Mouse (Mus musculus): ENCODE results near the gene Bag1. TPM values are rescaled to one million over a fixed set of nuclear protein-coding genes. Genes with fewer than 3 reads are reported as not detected.

The Bag1 gene
- polyA plus RNA-seq, 1 experiment from 2014 or later = 218 TPM

DNA sequence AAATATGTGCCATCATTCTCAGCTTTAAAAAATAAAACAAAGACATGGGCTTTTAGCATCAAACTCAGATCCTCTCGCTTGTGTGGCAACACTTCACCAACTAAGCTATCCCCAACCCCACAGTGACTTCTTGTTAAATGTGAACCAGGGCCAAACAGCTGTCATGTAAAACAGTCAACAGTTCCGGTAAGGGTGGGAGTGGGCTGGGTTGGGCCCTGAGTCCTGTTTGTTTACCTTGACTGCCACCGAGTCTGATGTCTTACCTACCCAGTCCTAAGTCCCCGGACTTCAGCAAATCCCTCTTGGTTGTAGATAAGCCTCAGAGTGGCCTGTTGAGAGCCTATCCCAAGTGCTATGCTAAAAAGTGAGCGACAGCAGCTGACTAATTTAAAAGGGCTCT, 14.4 kb downstream of the Bag1 start:
- ATAC-seq (replicated peaks; ENCODE audit: low FRiP score) = no peak
- Histone ChIP-seq H3K36me3 (peaks cover 67% of the 10 kb centered on the region), H3K9me3 (replicated peaks) (no peaks in the 10 kb centered on the region), H3K27me3 (no peaks in the 10 kb centered on the region), H3K4me1 (peaks cover 8% of the 10 kb centered on the region), H3K9ac (no peak overlapping the region), H3K27ac (no peak overlapping the region), H3K4me2 (no peak overlapping the region), H3K4me3 (replicated peaks) (no peak overlapping the region)
- WGBS = 88% methylated on average over 5 of the region's 5 CpGs

DNA sequence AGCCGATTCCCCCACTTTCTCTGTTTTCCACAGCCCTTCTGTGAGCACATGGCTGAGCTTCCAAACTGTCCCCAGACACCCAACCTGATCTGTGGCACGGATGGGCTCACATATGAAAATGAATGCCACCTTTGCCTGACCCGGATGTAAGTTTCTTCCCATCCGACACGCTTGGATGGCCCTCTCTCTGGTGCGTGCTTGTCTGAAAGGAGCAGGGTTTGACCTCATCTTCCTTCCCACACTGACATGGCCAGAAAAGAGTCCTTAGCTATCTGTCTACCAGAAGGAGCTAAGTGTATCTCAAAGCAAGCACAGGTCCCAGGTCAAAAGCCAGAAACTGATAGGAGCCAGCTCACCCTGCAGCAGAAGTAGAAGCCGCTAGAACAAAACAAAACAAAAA, 19.0 kb downstream of the Bag1 start:
- Histone ChIP-seq H3K4me3 (replicated peaks) (no peak overlapping the region), H3K9ac (no peak overlapping the region), H3K9me3 (replicated peaks) (no peaks in the 10 kb centered on the region), H3K4me1 (peaks cover 12% of the 10 kb centered on the region), H3K27ac (no peak overlapping the region), H3K4me2 (no peak overlapping the region), H3K27me3 (no peaks in the 10 kb centered on the region), H3K36me3 (peaks cover 25% of the 10 kb centered on the region)
- no peak for ATAC-seq (replicated peaks; ENCODE audit: low FRiP score)
- 51% methylated on average over 7 of the region's 7 CpGs for WGBS

DNA sequence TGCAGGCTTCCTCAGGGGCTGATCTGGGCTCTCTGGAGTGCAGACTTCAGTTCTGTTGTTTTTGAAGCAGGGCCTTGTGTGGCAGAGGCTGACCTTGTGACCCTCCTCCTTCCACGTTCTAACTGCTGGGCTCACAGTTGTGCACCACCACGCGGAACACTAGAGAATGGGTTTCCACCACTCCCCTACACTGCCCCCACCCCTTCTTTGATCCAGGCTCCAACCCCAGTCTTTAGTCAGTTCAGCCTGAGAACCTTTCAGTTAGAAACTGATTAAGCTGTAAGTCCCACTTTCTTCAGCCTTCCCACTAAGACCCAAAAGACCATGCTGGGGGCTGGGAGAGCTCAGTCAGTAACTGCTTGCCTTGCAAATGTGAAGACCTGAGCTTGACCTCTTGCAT, 22.5 kb downstream of the Bag1 start:
- H3K27ac ChIP-seq = peak overlapping the region; percentile 29
- H3K9ac ChIP-seq = no peak overlapping the region
- H3K9me3 ChIP-seq (replicated peaks) = no peaks in the 10 kb centered on the region
- ATAC-seq (replicated peaks; ENCODE audit: low FRiP score) = peak; percentile 41; the same call in 1 of the 2 replicates
- no peak overlapping the region for H3K4me3 ChIP-seq (replicated peaks)
- peaks cover 19% of the 10 kb centered on the region for H3K4me1 ChIP-seq
- H3K27me3 ChIP-seq = no peaks in the 10 kb centered on the region
- WGBS = 35% methylated on average over 3 of the region's 3 CpGs
- H3K36me3 ChIP-seq = no peaks in the 10 kb centered on the region
- H3K4me2 ChIP-seq = no peak overlapping the region

DNA sequence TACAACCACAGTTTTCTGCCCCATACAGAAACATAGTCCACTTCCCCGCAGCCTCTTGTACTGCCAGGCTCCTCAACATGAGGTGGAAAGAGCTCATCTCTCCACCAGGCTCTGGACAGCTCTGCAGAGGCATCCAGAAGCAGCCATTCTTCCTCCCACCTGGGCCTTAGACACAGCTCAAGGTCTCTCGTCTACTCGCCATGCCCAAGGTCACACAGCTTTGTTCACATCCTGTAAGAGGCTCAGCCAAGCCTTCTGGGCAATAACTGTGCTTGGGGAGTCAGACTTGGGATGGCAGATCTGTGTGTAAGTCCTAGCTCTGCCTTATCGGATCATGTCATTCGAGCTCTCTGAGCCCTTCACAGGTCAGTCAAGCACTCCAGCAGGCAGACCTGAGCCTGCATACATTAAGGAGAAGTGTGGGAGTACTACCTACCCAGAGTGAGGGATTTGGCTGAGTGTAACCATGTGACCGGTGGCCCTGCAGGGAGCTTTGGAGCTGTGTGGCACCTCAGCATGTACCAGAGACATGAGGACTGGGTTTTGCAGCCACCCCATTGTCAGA, 24.9 kb downstream of the Bag1 start:
- Histone ChIP-seq H3K4me1 (peaks cover 13% of the 10 kb centered on the region), H3K27ac (peak overlapping the region; percentile 75), H3K27me3 (no peaks in the 10 kb centered on the region), H3K4me3 (replicated peaks) (no peak overlapping the region), H3K4me2 (no peak overlapping the region), H3K36me3 (no peaks in the 10 kb centered on the region), H3K9me3 (replicated peaks) (no peaks in the 10 kb centered on the region), H3K9ac (no peak overlapping the region)
- 52% methylated on average over 6 of the region's 6 CpGs for WGBS
- ATAC-seq (replicated peaks; ENCODE audit: low FRiP score) = peak; percentile 86

DNA sequence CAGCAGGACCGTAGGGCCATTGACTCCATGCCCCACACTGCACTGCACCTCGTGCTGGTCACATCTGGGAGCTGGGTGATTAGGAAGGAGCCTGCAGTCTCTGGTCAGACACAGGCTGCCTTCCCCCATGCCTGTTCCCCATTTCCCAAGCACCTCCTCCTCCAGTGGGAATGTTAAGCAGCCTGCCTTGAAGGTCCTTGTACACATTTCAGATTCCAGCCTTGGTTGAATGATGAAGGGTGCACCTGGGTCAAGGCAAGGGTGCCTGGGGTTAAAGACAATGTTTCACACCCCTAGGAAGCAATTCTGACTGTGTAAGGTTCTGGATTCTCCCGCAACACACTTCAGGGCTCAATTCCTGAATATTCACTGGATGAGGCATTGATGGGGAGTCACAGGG, 26.8 kb downstream of the Bag1 start:
- no peak overlapping the region for H3K4me2 ChIP-seq
- no peaks in the 10 kb centered on the region for H3K27me3 ChIP-seq
- H3K4me1 ChIP-seq = peaks cover 13% of the 10 kb centered on the region
- no peaks in the 10 kb centered on the region for H3K36me3 ChIP-seq
- WGBS = 67% methylated on average over 3 of the region's 3 CpGs
- H3K9ac ChIP-seq = no peak overlapping the region
- no peak overlapping the region for H3K4me3 ChIP-seq (replicated peaks)
- no peaks in the 10 kb centered on the region for H3K9me3 ChIP-seq (replicated peaks)
- H3K27ac ChIP-seq = no peak overlapping the region
- ATAC-seq (replicated peaks; ENCODE audit: low FRiP score) = no peak

DNA sequence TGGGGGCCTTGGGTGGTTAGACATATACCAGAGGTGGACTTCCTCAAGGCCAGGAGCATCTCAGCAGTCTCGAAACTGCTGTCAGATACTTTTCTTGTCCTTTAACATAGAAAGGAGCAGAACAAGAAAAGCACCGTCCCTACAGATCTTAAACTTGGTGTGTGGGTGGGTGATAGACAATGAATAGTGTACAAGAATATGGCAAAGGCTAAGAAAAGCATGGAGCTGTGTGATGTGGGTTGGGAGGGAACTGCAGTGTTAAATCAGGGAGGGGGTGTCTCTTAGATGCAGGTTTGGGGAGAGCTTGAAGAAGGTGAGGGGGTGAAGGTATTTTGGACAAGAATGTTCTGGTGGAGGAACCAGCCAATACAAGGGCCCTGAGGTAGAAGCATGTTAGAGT, 27.5 kb downstream of the Bag1 start:
- Histone ChIP-seq H3K4me3 (replicated peaks) (no peak overlapping the region), H3K27ac (no peak overlapping the region), H3K4me2 (no peak overlapping the region), H3K9ac (no peak overlapping the region), H3K36me3 (no peaks in the 10 kb centered on the region), H3K4me1 (peaks cover 16% of the 10 kb centered on the region), H3K27me3 (no peaks in the 10 kb centered on the region), H3K9me3 (replicated peaks) (no peaks in the 10 kb centered on the region)
- 77% methylated on average over 2 of the region's 2 CpGs for WGBS
- ATAC-seq (replicated peaks; ENCODE audit: low FRiP score) = no peak

DNA sequence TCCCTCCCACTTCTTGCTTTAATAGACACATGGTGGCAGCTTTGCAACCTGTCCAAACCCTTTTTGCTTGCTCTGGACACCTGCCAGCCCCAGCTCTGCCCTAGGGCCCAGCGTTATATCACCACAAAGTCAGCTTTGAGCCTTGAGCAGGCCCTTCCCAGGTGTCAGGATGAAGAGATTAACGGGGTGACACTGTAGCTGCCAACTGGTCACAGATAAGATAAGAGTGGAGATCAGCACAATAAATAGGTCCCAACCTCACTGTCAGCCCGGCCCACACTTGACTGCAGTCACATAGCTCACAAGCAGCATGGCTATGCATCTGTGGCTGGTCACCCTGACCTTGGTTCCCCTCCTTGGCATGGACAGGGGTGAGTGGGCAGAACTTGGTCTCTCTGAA, 28.3 kb downstream of the Bag1 start, which contains the start of gene Spink4:
TSS of gene Spink4 (plus strand) at position 268 of the 400 bp plus-strand sequence.
- H3K4me2 ChIP-seq = no peak within 1 kb of the TSS
- ATAC-seq (replicated peaks; ENCODE audit: low FRiP score) = no peak
- H3K9ac ChIP-seq = no peak within 1 kb of the TSS
- WGBS = 38% methylated on average over 3 of the region's 3 CpGs
- no peak within 1 kb of the TSS for H3K4me3 ChIP-seq (replicated peaks)
- H3K27me3 ChIP-seq = no peaks in the 10 kb centered on the region
- no peaks in the 10 kb centered on the region for H3K36me3 ChIP-seq
- H3K9me3 ChIP-seq (replicated peaks) = no peaks in the 10 kb centered on the region
- H3K27ac ChIP-seq = no peak within 1 kb of the TSS
- peaks cover 16% of the 10 kb centered on the region for H3K4me1 ChIP-seq

DNA sequence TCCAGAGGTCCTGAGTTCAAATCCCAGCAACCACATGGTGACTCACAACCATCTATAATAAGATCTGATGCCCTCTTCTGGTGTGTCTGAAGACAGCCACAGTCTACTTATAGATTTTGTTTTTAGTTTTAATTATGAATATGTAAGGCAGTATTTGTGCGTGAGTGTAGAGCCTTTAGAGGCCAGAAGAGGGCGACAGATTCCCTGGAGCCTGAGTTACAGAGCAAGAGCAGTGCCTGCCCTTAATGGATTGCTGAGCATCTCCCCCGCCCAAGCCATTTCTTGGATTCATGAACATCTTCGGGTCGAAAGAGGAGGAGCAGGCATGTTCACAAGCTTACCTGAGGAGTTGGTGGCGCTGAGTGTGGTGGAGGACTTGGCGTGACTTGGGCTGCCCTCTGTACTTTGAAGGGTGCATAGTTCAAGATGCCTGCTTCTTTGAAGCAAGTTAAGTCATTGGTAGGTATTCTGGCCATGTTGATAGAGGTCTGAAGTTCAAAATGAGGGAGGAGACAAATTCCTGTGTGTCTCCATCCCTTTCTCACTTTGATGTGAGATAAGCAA, 31.4 kb downstream of the Bag1 start:
- no peak overlapping the region for H3K27ac ChIP-seq
- no peak overlapping the region for H3K4me3 ChIP-seq (replicated peaks)
- no peak overlapping the region for H3K9ac ChIP-seq
- ATAC-seq (replicated peaks; ENCODE audit: low FRiP score) = no peak
- peaks cover 9% of the 10 kb centered on the region for H3K4me1 ChIP-seq
- no peaks in the 10 kb centered on the region for H3K27me3 ChIP-seq
- no peaks in the 10 kb centered on the region for H3K36me3 ChIP-seq
- H3K9me3 ChIP-seq (replicated peaks) = no peaks in the 10 kb centered on the region
- WGBS = 92% methylated on average over 7 of the region's 7 CpGs
- no peak overlapping the region for H3K4me2 ChIP-seq

DNA sequence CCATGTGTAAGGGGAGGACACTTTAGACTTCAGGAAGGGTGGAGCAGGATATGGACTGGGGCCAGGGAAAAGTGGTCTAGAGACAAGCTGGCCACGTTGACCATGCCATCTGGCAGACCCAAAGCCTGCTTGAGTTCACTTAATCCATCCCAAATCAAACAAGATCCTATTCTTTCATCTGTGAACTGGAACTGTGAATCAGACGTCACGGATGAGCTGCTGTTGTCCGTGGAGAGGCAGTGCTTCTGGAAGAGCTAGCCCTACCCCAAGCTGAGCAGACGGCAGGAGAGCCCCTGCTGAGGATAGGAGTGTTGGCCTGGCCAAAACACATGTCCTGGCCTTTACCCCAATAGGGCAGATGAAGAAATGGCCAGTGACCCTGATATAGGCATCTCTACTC, 32.1 kb downstream of the Bag1 start:
- Histone ChIP-seq H3K36me3 (no peaks in the 10 kb centered on the region), H3K27me3 (no peaks in the 10 kb centered on the region), H3K9me3 (replicated peaks) (no peaks in the 10 kb centered on the region), H3K4me3 (replicated peaks) (no peak overlapping the region), H3K9ac (no peak overlapping the region), H3K4me2 (no peak overlapping the region), H3K27ac (no peak overlapping the region), H3K4me1 (peaks cover 9% of the 10 kb centered on the region)
- WGBS = 48% methylated on average over 5 of the region's 5 CpGs
- 0 out of 2 replicates have a peak, but pooled peaks have one; percentile 34 for ATAC-seq (replicated peaks; ENCODE audit: low FRiP score)

DNA sequence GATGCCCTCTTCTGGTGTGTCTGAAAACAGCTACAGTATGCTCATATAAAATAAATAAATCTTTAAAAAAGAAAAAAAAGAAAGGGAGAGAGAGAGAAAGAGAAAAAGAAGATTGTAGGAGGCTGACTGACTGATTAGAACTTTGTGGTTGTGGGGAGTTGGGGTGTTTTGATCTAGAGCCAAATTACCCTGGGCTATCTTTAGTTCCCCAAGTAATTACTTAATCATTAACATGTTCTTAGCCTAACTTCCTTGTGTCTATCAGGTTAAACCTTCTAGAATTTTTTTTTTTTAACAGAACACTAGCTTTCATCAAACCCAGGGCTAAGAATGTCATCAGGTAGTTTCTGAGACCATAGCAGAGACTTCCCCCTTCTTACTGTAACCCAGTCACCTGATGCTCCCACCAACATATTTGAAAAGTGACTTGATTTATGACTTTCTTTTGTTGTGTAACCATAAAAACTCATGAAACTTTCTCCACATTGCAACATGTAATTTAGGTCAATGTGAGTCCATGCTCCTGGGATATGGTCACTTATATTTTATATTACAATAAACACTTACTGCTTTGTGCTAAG, 33.7 kb downstream of the Bag1 start:
- Histone ChIP-seq H3K4me3 (replicated peaks) (no peak overlapping the region), H3K27me3 (no peaks in the 10 kb centered on the region), H3K4me1 (peaks cover 3% of the 10 kb centered on the region; the same call in 1 of the 2 replicates), H3K27ac (peak overlapping the region; percentile 28; the same call in 1 of the 2 replicates), H3K4me2 (no peak overlapping the region), H3K36me3 (no peaks in the 10 kb centered on the region), H3K9ac (no peak overlapping the region), H3K9me3 (replicated peaks) (no peaks in the 10 kb centered on the region)
- ATAC-seq (replicated peaks; ENCODE audit: low FRiP score) = no peak

DNA sequence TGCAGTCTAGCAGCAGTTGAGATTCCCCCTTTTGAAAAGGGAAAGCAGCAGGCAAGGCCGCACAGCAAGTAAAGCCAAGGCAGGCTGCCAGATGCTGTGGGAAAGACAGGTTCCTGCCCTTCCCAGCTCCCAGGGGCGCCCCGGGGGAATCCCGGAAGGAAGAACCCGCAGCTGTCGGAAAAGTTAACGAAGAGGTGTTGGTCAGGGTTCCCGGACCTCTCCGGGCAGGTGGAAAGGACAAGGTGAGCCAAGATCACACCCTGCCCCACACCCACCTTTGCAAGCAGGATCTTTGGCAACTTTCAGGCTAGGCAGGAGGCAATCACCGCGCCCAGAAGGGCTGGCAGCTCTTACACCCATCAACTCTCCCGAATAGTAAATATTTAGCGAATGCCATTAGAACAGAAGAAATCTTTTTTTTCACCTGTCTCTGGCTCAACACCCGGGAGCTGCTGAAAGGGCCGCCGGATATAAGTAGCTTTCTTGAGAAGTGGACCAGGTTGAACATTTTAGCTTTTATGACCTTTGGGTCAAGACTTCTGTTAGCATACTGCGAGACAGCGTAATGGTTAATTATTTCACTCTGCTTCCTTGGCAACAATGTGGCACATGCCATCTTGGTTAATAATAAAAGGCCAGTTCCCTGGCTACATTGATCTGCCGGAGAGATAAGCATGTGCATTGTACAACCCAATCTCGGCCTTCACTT, 39.7 kb downstream of the Bag1 start:
- H3K4me1 ChIP-seq = peaks cover 7% of the 10 kb centered on the region
- H3K27ac ChIP-seq = peak overlapping the region; percentile 91
- H3K9ac ChIP-seq = 0 out of 2 replicates have a peak overlapping the region, but pooled peaks have one; percentile 5
- H3K4me2 ChIP-seq = peak overlapping the region; percentile 46
- WGBS = 41% methylated on average over 20 of the region's 20 CpGs
- peak overlapping the region; percentile 26 for H3K4me3 ChIP-seq (replicated peaks)
- H3K27me3 ChIP-seq = no peaks in the 10 kb centered on the region
- no peaks in the 10 kb centered on the region for H3K36me3 ChIP-seq
- no peaks in the 10 kb centered on the region for H3K9me3 ChIP-seq (replicated peaks)
- peak; percentile 66 for ATAC-seq (replicated peaks; ENCODE audit: low FRiP score)

DNA sequence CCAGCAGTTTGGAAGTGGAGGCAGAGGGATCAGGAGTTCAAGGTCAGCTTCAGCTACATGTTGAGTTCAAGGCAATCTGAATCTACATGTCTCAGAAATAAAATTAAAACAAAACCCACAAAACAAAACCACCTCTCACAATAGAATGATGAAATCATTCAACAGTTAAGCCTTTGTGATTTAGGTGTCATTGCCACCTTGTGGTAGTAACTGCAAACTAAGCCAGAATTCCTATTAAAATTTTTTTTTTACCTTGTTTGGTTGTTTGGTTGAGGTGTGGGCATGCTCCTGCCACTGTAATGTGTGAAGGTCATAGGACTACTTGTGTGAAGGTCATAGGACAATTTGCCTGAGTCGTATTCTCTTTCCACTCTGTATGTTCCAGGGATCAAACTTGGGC, 41.8 kb downstream of the Bag1 start:
- H3K4me2 ChIP-seq = no peak overlapping the region
- 39% methylated on average over 1 of the region's 1 CpGs for WGBS
- H3K9ac ChIP-seq = no peak overlapping the region
- H3K36me3 ChIP-seq = no peaks in the 10 kb centered on the region
- H3K27ac ChIP-seq = no peak overlapping the region
- H3K9me3 ChIP-seq (replicated peaks) = no peaks in the 10 kb centered on the region
- no peak overlapping the region for H3K4me3 ChIP-seq (replicated peaks)
- peaks cover 7% of the 10 kb centered on the region for H3K4me1 ChIP-seq
- no peak for ATAC-seq (replicated peaks; ENCODE audit: low FRiP score)
- no peaks in the 10 kb centered on the region for H3K27me3 ChIP-seq
